Mouse (Mus musculus) liver, embryonic 13.5 days (tissue): ENCODE results near the gene Zdhhc22. TPM values are rescaled to one million over a fixed set of nuclear protein-coding genes. Genes with fewer than 3 reads are reported as not detected.

ENCODE experiments used
- ATAC-seq: fragments of 200-750 bp; cut with Nextera tagmentation; 2 replicates; pipeline ENCODE4 v1.8.0; 2017; ENCODE audit warnings: low read depth, mild to moderate bottlenecking, moderate number of reproducible peaks, moderate library complexity
- DNase-seq: peaks from one replicate; pipeline ENCODE4 v3.0.0; 2022
- H3K27ac ChIP-seq: fragments of 300-500 bp; sonication (generic); 2 replicates; pipeline ENCODE4 v1.5.1; 2015; ENCODE audit warnings: moderate library complexity, mild to moderate bottlenecking, inconsistent platforms
- H3K27me3 ChIP-seq: fragments of 300-500 bp; sonication (generic); 2 replicates; pipeline ENCODE4 v1.6.1; 2015; ENCODE audit warnings: mild to moderate bottlenecking, inconsistent platforms
- H3K36me3 ChIP-seq: fragments of 300-500 bp; sonication (generic); 2 replicates; pipeline ENCODE4 v1.6.1; 2015; ENCODE audit warnings: mild to moderate bottlenecking, inconsistent platforms
- H3K4me1 ChIP-seq: fragments of 300-500 bp; sonication (generic); replicated peaks from 2 replicates; pipeline ENCODE4 v1.6.1; 2015; ENCODE audit warnings: inconsistent platforms
- H3K4me2 ChIP-seq: fragments of 300-500 bp; sonication (generic); 2 replicates; pipeline ENCODE4 v1.6.1; 2015; ENCODE audit warnings: inconsistent platforms, mild to moderate bottlenecking, moderate library complexity
- H3K4me3 ChIP-seq: fragments of 300-500 bp; sonication (generic); replicated peaks from 2 replicates; pipeline ENCODE4 v1.5.1; 2015; ENCODE audit warnings: mild to moderate bottlenecking, inconsistent platforms
- H3K9ac ChIP-seq: fragments of 300-500 bp; sonication (generic); 2 replicates; pipeline ENCODE4 v1.6.1; 2015; ENCODE audit warnings: mild to moderate bottlenecking, inconsistent platforms
- H3K9me3 ChIP-seq: fragments of 300-500 bp; sonication (generic); replicated peaks from 2 replicates; pipeline ENCODE4 v1.6.1; 2016; ENCODE audit warnings: inconsistent platforms
- WGBS: fragments of 180-500 bp; shearing (Covaris S2); methylation state at CpG from one replicate; pipeline ENCODE4 v1.1.7; 2015; ENCODE audit not compliant: insufficient replicate concordance; 5-methylcytosine and 5-hydroxymethylcytosine counted together
- polyA plus RNA-seq: library from polyadenylated mRNA; unstranded; fragments of >200 nt; fragmentation: Nextera tagmentation; extraction: Ambion mirVana; gene quantifications from 2 replicates; pipeline ENCODE4 v1.2.1, GENCODE M21; 2015

The Zdhhc22 gene
- polyA plus RNA-seq, 1 experiment from 2014 or later = not detected

GRCm38 (mm10) chr12:86974387-86975288, 15.6 kb downstream of the Zdhhc22 start:
- peak overlapping the region; percentile 68 for H3K4me2 ChIP-seq
- peak overlapping the region; percentile 44 for H3K4me3 ChIP-seq
- no peak overlapping the region for H3K27ac ChIP-seq
- no peaks in the 10 kb centered on the region for H3K36me3 ChIP-seq
- ATAC-seq (peak; percentile 66), DNase-seq (peak; percentile 48)
- 13% methylated on average over 40 of the region's 40 CpGs for WGBS
- H3K9me3 ChIP-seq = no peaks in the 10 kb centered on the region
- H3K9ac ChIP-seq = peak overlapping the region; percentile 50
- peaks cover 32% of the 10 kb centered on the region for H3K4me1 ChIP-seq
- H3K27me3 ChIP-seq = peaks cover 28% of the 10 kb centered on the region

GRCm38 (mm10) chr12:86973706-86974105, 16.5 kb downstream of the Zdhhc22 start:
- Histone ChIP-seq H3K9ac (no peak overlapping the region), H3K36me3 (no peaks in the 10 kb centered on the region), H3K4me2 (no peak overlapping the region), H3K4me3 (no peak overlapping the region), H3K4me1 (peaks cover 41% of the 10 kb centered on the region), H3K27ac (no peak overlapping the region), H3K27me3 (peaks cover 22% of the 10 kb centered on the region), H3K9me3 (no peaks in the 10 kb centered on the region)
- no peak for DNase-seq
- 53% methylated on average over 8 of the region's 8 CpGs for WGBS
- ATAC-seq = no peak

- no peak overlapping the region for H3K4me2 ChIP-seq
- H3K9ac ChIP-seq = no peak overlapping the region
- DNase-seq (no peak), ATAC-seq (no peak)
- peaks cover 17% of the 10 kb centered on the region for H3K27me3 ChIP-seq
- no peaks in the 10 kb centered on the region for H3K36me3 ChIP-seq
- peak overlapping the region; percentile 9; the same call in 1 of the 2 replicates for H3K27ac ChIP-seq
- no peak overlapping the region for H3K4me3 ChIP-seq
- no peaks in the 10 kb centered on the region for H3K9me3 ChIP-seq
- H3K4me1 ChIP-seq = peaks cover 46% of the 10 kb centered on the region
- 56% methylated on average over 7 of the region's 7 CpGs for WGBS
Observed at GRCm38 (mm10) chr12:86973216-86973615, 17.0 kb downstream of the Zdhhc22 start.

GRCm38 (mm10) chr12:86971089-86971488, 19.1 kb downstream of the Zdhhc22 start:
- WGBS = 69% methylated on average over 7 of the region's 7 CpGs
- no peak for ATAC-seq
- no peak overlapping the region for H3K4me3 ChIP-seq

GRCm38 (mm10) chr12:86969220-86969601, 21.0 kb downstream of the Zdhhc22 start:
- ATAC-seq (peak; percentile 41), DNase-seq (no peak)
- WGBS = 57% methylated on average over 3 of the region's 3 CpGs
- Histone ChIP-seq H3K4me2 (peak overlapping the region; percentile 59), H3K9me3 (no peaks in the 10 kb centered on the region), H3K36me3 (peaks cover 16% of the 10 kb centered on the region), H3K4me1 (peaks cover 45% of the 10 kb centered on the region), H3K27ac (peak overlapping the region; percentile 73), H3K4me3 (peak overlapping the region; percentile 25), H3K27me3 (no peaks in the 10 kb centered on the region), H3K9ac (peak overlapping the region; percentile 55)

More at GRCm38 (mm10) chr12:86971089-86971488, 19.1 kb downstream of the Zdhhc22 start:
- Histone ChIP-seq H3K4me1 (peaks cover 56% of the 10 kb centered on the region), H3K4me2 (no peak overlapping the region), H3K27me3 (0 out of 2 replicates have a peak, but pooled peaks cover 4% of the 10 kb centered on the region), H3K9ac (no peak overlapping the region), H3K36me3 (no peaks in the 10 kb centered on the region; the same call in 1 of the 2 replicates), H3K27ac (no peak overlapping the region), H3K9me3 (no peaks in the 10 kb centered on the region)
- no peak for DNase-seq

- H3K4me3 ChIP-seq = peak overlapping the region; percentile 25
- H3K4me2 ChIP-seq = peak overlapping the region; percentile 59
- H3K27me3 ChIP-seq = no peaks in the 10 kb centered on the region
- H3K27ac ChIP-seq = peak overlapping the region; percentile 73
- ATAC-seq (peak; percentile 90), DNase-seq (peak; percentile 26)
- H3K36me3 ChIP-seq = peaks cover 20% of the 10 kb centered on the region
- no peaks in the 10 kb centered on the region for H3K9me3 ChIP-seq
- H3K4me1 ChIP-seq = peaks cover 41% of the 10 kb centered on the region
- 23% methylated on average over 13 of the region's 13 CpGs for WGBS
- peak overlapping the region; percentile 55 for H3K9ac ChIP-seq
Observed at GRCm38 (mm10) chr12:86968468-86969219, 21.6 kb downstream of the Zdhhc22 start.

GRCm38 (mm10) chr12:86965237-86965799, 24.9 kb downstream of the Zdhhc22 start:
- no peak overlapping the region for H3K27ac ChIP-seq
- DNase-seq (no peak), ATAC-seq (no peak)
- 72% methylated on average over 4 of the region's 4 CpGs for WGBS
- H3K9me3 ChIP-seq = no peaks in the 10 kb centered on the region
- H3K4me2 ChIP-seq = no peak overlapping the region
- no peak overlapping the region for H3K4me3 ChIP-seq
- H3K4me1 ChIP-seq = peaks cover 30% of the 10 kb centered on the region
- no peaks in the 10 kb centered on the region for H3K27me3 ChIP-seq
- peaks cover 53% of the 10 kb centered on the region for H3K36me3 ChIP-seq
- H3K9ac ChIP-seq = no peak overlapping the region

GRCm38 (mm10) chr12:86964278-86965057, 25.8 kb downstream of the Zdhhc22 start:
- Histone ChIP-seq H3K4me3 (no peak overlapping the region), H3K9me3 (no peaks in the 10 kb centered on the region), H3K9ac (no peak overlapping the region), H3K27me3 (no peaks in the 10 kb centered on the region), H3K4me1 (peaks cover 23% of the 10 kb centered on the region), H3K36me3 (peaks cover 61% of the 10 kb centered on the region), H3K27ac (no peak overlapping the region), H3K4me2 (no peak overlapping the region)
- ATAC-seq (no peak), DNase-seq (no peak)
- WGBS = 84% methylated on average over 16 of the region's 16 CpGs

GRCm38 (mm10) chr12:86961589-86962344, 28.5 kb downstream of the Zdhhc22 start:
- Histone ChIP-seq H3K9me3 (no peaks in the 10 kb centered on the region), H3K4me2 (no peak overlapping the region), H3K27me3 (no peaks in the 10 kb centered on the region), H3K4me1 (no peaks in the 10 kb centered on the region), H3K4me3 (no peak overlapping the region), H3K27ac (no peak overlapping the region), H3K9ac (no peak overlapping the region), H3K36me3 (peaks cover 82% of the 10 kb centered on the region)
- 90% methylated on average over 11 of the region's 11 CpGs for WGBS
- ATAC-seq = no peak
- no peak for DNase-seq

- WGBS = 82% methylated on average over 3 of the region's 3 CpGs
- H3K36me3 ChIP-seq = peaks cover 89% of the 10 kb centered on the region
Observed at GRCm38 (mm10) chr12:86960791-86961335, 29.4 kb downstream of the Zdhhc22 start.

More at GRCm38 (mm10) chr12:86960791-86961335, 29.4 kb downstream of the Zdhhc22 start:
- no peak for DNase-seq
- no peaks in the 10 kb centered on the region for H3K9me3 ChIP-seq
- H3K9ac ChIP-seq = no peak overlapping the region
- H3K4me1 ChIP-seq = no peaks in the 10 kb centered on the region
- no peak for ATAC-seq
- no peak overlapping the region for H3K4me2 ChIP-seq
- H3K4me3 ChIP-seq = no peak overlapping the region
- no peak overlapping the region for H3K27ac ChIP-seq
- H3K27me3 ChIP-seq = no peaks in the 10 kb centered on the region
